Mouse (Mus musculus) small intestine, adult 2 months (tissue): ENCODE data around the gene Gm20388.

ENCODE experiments used
- CTCF ChIP-seq: fragments of 200-500 bp; IDR thresholded peaks from 2 replicates; pipeline ENCODE4 v1.5.1; 2012; ENCODE audit warnings: low read depth, mild to moderate bottlenecking, control low read depth, inconsistent platforms, low read length, moderate library complexity, mixed read lengths; ENCODE audit not compliant: insufficient replicate concordance, insufficient read length; ENCODE audit errors: extremely low read depth
- POLR2A ChIP-seq: fragments of 200-500 bp; IDR thresholded peaks from 2 replicates; pipeline ENCODE4 v1.6.1; 2012; ENCODE audit warnings: low read depth, mild to moderate bottlenecking, control low read depth, inconsistent platforms, low read length, moderate library complexity

- no peak for TF ChIP-seq POLR2A
- TF ChIP-seq CTCF, result no peak
Measured at GRCm38 (mm10) chr8:122021725-122022124, 2111.1 kb downstream of the Gm20388 start.
